Mouse (Mus musculus): ENCODE results near the gene Lrrc73.

The Lrrc73 gene

DNA sequence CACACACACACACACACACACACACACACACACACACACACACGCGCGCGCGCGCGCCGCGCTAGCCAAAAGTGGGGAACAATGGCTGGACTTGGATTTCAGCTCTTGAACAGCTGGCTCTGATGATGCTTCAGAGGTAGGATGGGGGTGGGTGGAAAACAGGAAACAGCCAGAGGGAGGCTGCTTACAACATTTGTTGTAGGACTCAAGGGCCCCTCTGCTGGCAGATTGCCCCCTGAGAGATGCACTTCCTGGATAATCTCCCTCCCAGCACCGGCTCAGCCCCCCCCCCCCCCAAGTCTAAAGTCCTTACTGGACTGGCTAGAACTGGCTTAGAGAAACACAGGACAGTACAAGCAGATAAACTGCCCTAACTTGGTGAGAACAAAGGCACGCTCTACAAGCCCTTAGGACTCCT lies 34.4 kb downstream of the Lrrc73 start:
- no peak for DNase-seq (ENCODE audit: low spot score in 2 of 2)

DNA sequence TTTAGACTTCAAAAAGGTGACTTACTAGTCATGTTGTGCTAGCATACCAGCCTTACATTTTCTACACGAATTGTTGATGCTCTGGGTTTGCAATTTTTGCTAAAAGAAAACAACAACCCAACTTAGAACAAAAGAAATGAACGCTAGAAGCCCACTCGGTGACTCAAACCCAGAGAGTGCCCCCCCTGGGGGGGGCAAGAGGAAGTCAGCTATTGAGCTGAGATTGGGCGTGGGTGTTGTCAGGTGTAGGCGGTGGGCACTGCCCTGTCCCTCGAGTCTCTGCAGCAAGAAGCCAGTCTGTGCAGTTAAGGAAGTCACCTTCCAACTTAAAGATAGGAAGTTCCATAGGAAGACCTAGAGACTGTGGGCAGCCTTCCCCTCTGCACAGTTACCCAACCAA lies 43.3 kb downstream of the Lrrc73 start:
- no peak for DNase-seq (ENCODE audit: low spot score in 2 of 2)

DNA sequence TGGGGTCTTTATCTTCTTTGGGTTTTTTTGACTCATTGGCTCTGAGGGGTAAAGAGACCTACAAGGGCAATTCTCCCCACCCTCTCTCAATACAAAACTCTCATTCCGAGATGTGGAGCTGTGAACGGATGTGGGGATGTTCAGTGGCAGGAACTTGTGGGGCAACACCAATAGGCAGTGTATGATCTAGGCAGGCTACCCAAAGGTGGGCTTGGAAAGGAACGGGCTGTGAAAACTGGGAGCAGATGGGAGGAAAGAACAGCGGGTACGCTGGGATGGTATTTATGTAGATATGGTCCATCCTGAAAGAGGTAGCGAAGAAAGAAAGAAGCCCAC lies 43.7 kb downstream of the Lrrc73 start:
- no peak for DNase-seq (ENCODE audit: low spot score in 2 of 2)

DNA sequence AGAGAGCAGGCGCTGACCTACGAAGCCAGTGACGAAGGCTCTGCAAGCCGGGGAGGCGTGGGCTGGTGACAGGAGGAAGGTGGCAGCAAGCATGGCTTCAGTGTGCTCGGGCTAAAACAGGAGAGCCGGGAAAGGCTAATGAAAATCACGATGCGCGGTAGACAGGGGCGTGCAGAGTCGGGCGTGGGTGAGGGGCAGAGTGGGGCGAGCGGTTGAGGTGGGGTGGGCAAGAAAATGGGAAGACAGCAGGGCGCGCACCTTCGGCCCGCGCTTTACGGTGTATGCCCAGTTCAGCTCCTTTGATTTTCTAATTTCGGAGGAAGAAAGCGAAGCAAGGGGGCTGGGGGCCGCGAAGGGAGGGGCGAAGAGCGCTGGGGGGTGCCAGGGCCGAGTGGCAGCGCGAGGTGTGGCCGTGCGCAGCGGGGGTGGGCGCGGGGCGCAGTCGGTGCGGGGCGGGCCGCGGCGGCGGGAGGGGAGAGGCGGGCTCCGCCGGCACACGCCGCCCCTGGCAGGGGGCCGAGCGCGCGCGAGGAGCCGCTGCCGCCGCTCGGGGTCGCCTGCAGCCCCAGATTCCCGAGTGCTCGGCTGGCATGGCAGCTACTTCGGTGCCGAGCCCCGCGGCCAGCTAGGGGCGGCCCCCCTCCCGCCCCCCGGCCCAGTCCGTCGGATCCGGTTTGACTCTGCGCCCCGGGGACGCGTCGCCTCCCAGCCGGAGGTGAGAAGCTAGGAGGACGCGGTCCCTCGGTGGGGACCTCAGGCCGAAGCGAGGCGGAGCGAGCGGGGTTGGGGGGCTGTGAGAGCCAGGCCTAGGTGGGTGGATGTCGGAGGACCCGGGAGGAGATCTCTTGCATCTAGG lies 44.3 kb downstream of the Lrrc73 start, which contains the start of gene Dlk2:
TSS of gene Dlk2 (plus strand) at position 58 of the 856 bp plus-strand sequence.
- no peak for DNase-seq (ENCODE audit: low spot score in 2 of 2)

DNA sequence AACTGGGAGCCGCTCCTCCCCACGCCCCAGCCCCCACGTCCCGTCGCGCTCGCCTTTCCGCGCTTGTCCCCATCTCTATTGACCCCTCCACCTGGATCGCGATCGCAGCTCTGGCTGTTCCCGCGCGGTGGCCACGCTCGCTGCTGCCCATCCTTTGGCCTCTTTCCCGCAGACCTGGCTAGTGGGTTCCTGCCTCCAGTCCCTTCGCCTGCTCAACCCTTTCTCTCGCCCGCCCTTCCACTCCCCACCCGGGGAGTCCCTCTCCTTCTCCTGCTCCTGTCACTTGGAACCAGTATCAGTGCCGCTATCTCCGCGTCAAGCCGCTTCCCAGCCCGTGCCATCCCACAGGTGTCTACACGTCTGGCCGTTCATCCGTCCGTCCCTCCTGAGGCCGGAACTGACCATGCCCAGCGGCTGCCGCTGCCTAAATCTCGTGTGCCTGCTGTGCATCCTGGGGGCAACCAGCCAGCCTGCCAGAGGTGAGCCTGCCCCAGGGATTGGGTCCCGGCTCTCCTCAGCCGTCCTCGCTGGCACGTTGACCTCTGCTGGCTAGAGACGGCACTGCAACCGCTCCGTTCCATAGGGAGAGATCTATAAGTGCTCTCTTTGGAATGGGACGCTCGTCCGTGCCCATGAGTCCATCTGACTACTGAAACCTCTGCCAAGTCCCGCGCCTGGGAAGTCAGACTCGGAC lies 45.0 kb downstream of the Lrrc73 start:
- DNase-seq (ENCODE audit: low spot score in 2 of 2) = peak; percentile 58 to 92

DNA sequence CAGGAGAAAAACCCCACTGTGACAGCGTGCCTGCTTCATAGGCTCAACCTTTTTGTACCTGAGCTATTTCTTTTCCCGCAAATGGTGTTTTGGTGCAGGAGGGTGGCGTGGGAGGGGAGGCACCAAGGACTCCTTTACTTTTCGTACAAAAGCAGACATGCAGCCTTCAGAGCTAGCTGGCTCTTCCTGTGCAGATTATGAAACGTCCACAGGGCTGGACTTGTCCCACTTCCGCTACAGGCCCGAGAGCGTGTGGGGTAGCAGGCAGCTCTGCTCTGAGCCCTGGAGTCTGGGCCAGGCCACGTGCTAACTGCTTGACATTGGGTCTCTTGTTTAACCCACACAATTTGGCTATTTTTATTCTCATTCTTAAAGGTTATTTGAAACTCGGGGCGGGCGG lies 48.6 kb downstream of the Lrrc73 start:
- DNase-seq (ENCODE audit: low spot score in 2 of 2) = peak in 1 of 2 experiments; percentile 45

DNA sequence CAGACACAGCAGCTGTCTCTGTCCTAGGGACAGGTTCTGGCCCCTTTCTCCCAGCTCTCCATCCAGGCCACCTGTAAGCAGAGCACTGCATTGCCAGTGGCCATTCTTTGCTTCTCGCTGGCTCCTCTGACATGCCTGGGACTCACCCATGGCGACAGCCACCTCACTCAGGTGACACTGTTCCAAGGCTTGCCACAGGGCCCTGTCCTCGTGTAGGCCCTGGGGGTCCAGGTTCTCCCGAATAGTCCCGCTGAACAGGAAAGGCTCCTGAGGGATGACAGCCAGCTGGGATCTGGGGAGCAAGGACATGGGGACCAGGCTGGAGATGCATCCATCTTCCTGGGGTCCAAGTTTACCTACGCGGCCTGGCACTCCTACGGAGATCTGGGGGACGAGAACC lies 50.9 kb downstream of the Lrrc73 start:
- DNase-seq (ENCODE audit: low spot score in 2 of 2) = no peak

All from urinary bladder, adult 18-20 months (tissue).